Mouse (Mus musculus) cerebellum, adult 9-11 months (tissue): Measurements from ENCODE around the gene Adamtsl4.

Experiments
- DNase-seq: peaks from one replicate; pipeline ENCODE4 v3.0.0; 2022

Adamtsl4 gene

DNA sequence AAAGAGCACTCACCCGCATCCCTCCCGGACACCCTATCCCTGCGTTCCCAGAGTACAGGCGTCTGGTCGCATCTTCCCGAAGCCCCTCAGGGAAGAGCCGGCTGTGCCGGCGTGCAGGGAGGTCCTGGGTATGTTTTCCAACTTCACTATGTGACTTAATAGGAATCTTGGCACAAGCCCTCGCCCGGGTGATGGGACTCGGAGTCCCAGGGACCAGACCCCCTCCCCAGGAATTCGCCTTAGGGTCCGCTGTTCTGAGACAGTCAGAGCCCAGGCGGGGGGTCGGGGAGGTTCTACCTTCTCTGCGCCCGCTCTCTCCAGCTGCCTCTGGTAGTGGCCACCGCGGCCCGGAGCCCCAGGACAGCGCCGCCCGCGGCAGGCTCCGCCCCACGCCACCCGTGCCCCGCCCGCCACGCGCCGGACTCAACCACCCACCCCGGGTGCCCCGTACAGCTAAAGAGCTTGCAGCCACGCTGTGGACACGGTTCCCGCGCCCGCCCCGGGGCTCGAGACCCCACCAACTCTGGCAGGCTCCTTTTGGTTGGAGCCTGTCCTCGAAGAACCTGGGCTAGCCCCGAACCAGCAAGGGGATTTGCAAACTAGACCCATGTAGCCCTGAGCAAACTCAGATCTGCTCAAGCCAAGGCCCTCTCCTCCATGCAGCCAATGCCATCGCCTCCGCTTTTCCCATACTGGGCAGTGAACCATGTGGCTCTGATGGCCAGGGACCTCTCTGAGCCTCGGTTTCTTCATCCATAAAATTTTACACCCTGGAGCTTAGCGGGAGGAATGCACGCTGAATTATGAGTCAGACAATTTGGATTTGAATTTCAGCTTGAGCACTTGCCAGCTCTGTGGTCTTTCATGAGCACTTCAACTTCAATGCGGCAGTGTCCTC is at the start of gene Adamtsl4:
Gene Adamtsl4, minus strand, starts transcription at position 394 of the 898 bp plus-strand sequence.
- peak; percentile 64 for DNase-seq

DNA sequence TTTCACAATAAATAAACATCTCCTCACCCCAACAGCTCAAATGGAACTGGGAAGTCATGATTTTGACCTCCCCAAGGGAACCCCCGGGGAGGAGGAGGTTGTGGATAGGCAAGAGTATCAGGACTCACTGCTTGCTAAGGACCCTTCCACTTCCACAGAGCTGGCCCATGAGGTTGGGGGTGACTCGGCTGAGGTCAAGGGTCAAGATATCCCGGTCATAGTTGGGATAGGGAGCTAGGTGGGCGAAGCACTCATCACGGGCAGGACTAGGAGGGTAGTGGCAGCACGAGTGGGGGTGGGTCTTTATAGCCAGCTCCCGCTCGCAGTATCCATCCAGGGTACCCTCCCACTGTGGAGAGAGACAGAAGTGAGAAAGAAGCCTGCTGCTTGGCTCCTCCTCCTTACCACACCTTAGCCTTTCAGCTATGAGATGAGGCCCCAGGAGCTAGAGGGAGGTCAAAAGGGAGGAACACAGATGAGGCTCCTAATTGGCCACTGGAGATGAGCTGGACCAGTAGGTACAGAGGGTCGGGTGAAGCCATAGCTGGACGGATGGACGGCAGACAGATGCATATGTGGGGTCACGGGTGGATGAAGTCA is 47.5 kb upstream of the Adamtsl4 start:
- no peak for DNase-seq

DNA sequence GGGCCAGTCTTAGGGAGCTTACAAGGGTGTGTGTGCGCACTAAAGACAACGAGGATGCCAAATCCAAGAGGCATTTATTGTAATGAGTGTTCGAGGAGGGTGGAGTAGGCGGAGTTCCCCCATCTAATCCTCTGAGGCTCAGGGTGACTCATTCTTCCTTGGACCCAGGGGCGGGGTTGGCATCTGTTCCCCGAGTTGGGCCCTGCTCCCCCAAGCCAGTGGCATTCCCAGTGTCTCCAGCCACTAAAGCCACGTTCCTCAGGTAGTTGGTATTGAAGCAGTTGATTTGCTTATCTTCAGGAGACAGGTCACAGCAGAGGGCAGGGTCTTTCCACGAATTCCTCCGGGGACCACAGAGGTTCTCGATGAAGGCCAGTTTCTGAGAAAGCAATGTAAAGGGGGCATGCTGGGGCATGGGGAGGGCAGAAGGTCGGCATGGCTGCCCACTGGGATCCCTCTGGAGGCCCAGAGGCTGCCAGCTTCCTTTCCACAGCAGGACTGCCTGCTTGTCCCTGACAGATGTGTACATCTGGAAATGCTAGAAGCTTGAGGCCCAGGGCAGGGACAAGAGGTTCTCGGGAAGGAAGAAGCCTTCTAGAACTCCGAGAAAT is 46.5 kb upstream of the Adamtsl4 start:
- DNase-seq = no peak

DNA sequence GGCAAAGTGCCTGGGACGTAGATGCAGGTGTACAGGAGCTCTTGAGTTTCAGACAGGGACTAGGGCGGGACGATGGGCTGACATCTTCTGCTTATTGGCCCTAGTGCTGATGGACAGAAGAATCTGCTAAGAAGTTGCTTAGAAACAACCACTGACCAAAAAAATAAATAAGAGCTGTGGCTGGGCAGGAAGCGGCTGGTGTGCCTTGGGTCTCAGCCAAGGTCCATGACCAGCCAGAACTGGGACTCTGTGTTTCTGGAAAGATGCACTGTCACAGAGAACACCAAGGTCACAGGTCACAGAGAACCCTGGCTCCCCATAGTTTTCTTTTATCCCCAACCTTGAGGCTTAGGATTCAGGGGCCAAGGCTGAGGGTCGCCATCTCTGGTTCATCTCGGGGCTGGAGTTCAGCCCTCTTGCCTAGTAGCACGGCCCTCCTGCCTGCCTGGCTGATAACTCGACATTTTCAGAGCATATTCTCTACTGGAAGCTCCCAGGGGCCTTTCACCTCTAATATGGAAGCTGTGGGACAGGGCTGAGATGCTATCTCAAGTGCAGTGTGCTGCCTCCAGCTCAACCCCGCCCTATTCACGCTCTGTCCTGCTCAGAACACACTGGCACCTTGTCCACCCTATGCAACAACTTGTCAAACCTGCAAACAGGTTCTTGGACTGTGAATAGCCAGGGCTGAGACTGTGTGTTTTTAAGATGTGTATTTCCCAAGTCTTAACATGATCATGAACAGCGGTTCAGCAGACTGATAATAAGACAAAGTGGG is 45.2 kb upstream of the Adamtsl4 start:
- DNase-seq = no peak

DNA sequence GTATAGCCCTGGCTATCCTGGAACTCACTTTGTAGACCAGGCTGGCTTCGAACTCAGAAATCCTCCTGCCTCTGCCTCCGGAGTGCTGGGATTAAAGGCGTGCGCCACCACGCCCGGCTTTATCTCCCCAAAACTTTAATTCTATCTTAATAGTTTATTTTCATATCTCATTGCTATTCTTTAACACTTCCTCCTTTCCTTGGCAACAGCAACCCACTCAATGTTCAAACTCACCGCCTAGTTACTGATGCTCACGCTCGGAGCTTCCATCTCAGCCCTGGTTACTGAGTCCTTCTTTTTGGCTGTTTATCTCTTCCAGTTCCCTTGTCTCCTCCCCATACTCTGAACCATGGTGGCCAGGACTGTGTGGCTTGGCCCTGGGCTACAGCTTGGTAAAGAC is 44.6 kb upstream of the Adamtsl4 start:
- DNase-seq = no peak

DNA sequence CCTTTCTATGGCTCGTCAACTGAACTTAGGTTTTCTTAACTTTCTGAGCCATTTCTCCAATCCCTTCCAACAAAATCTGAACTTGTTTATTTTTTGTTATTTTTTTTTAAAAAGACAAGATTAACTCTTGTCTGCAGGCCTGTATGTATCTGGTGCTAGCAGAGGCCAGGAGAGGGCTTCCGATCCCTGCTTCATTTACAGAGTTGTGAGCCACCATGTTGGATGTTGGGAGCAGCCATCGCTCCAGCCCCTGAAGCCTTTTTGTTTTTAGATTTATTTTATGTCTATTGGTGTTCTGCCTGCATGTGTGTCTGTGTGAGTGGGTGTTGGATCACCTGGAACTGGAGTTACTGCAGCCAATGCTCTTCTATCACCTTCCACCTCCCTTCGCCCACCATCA is 44.1 kb upstream of the Adamtsl4 start:
- DNase-seq = no peak

DNA sequence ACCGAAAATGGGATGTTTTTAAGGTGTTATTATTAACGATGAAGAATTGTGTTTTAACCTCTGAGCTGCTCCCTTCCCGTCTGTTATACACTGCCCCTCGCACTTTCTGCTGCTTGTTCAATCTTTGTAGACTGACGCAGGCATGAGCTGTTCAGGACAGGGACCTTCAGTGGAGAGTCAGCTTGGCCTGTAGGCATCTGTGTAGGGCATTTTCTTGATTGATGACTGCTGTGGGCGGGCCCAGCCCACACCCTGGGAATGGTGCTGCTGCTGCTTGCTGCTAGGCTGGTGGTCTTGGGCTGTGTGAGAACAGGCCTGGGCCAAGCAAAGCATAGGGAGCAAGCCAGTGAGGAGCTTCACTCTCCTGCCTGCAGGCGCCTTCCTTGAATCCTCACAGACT is 42.7 kb upstream of the Adamtsl4 start:
- DNase-seq = no peak

DNA sequence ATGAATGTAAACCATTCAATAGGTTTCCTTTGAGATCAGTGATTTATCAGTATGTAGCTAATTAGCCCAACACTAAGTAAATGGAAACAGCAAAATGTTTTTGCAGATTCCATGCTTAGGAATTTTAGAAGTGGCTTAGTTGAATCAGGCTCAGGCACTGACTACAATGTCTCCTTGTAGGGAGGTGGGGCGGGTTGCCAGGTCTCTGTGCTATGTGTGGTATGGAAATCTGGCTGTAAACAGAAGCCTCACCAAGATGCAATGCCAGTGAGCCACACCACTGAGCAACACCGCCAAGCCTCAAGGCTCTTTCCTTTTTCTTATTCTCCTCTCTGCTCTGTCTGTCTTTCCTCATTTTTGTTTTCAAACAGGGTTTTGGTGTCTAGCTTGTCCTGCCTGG is 41.2 kb upstream of the Adamtsl4 start:
- DNase-seq = no peak

DNA sequence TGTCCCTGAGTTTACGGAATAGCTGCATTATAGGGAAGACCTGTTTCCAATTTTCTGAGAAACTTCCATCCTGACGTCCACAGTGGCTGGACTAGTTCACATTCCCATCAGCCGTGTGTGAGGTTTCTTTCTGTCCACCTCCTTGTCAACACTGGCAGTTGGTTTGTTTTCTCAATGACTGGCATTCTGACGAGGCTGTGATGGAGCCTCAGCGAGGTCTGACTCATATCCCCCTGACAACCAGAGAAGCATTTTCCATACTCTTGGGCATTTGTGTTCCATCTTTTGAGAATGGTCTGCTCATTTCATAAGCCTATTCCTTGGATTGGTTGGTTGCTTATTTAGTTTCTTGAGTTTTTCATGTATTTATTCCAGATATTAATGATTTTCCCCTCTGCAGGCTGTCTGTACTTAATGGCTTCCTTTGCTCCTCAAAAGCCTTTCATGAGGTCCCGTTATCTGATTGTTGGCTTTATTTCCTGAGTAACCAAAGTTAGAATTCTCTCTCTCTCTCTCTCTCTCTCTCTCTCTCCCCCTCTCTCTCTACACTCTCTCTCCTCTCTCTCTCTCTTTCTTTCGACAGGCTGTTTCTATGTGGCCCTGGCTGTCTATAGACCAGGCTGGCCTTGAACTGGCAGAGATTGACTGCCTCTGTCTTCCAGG is 39.1 kb upstream of the Adamtsl4 start:
- no peak for DNase-seq

DNA sequence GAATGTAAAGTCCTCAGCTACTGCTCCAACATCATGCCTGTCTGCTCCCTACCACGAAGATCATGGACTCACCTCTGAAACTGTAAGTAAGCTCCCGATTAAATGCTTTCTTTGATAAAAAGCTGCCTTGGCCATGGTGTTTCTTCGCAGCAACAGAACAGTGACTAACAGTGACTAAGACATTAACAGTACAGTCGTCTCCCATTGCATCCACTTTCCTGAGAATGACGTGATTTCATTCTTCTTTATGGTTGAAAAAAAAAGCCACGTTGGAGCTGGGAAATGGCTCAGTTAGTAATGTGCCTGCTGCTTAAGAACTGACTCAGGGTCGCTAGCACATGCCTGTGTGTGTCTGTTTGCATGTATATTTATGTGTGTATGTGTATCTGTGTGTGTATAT is 38.1 kb upstream of the Adamtsl4 start:
- DNase-seq = no peak

DNA sequence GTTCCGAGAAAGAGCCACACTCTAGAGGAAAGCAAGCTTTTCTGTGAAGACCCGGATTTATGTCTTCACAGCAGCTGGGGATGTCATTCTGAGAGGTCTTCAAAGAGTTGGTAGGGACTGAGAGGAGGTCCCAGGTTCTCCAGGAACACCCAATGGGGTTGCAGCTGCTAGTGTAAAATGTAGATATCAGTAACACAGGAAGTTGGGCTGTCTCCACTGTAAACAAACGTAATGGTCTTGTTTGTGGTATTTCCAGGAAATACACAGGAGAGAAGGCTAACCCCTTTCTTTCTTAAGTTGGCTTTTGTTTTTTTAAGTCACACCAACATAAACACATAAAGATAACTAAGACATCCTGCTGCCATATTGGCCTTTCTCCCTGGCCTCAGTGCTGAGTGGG is 34.7 kb upstream of the Adamtsl4 start:
- DNase-seq = no peak

DNA sequence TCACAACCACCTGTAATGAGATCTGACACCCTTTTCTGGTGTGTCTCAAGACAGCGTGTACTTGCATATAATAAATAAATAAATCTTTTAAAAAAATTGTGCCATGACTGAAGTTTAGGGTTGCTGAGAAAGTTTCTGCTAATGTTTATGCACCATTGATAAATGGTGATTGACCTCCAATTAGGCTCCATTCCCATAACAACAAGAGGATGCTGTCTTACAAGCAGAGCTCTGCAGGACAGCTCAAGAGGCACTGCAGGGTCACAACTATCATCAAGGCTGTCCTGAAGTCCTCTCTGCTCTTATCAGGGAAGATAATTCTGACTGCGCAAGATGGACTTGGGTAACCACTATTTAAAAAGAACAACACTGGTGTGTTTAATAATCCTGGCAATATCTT is 30.4 kb upstream of the Adamtsl4 start:
- DNase-seq = no peak

DNA sequence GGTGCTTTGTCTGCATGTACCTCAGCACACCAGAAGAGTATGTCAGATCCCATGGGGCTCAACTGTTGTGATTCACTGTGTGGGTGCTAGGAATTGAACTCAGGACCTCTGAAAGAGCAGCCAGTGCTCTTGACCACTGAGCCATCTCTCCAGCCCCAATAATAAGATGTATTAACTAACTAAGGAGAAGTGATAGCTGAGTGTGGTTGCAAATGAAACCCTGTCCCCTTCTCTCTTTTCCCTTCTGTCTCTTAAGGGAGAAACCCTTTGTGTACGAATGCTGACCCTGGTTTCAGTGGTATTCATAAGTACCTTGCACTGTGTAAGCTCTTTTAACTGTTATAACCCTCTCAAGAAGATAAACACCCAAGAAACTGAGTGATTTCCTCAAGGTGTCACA is 28.4 kb upstream of the Adamtsl4 start:
- DNase-seq = no peak

DNA sequence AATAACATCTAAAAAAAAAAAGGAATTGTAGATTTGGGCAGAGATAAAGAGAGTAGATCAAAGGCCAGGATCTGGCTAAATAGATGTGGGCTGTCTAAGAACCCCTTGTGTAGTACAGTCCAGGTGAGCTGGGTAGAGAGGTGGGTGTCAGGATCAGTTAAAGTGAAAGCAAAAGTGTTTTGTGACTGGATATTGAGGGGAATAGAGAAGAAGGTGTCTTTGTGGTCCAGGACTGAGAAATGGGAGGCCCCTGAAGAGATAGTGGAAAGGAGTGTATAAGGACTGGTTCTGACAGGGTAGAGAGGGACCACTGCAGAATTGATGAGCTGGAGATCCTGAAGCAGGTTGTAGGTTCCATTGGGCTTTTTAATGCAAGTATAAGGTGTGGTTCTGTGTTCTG is 22.2 kb upstream of the Adamtsl4 start:
- DNase-seq = no peak

DNA sequence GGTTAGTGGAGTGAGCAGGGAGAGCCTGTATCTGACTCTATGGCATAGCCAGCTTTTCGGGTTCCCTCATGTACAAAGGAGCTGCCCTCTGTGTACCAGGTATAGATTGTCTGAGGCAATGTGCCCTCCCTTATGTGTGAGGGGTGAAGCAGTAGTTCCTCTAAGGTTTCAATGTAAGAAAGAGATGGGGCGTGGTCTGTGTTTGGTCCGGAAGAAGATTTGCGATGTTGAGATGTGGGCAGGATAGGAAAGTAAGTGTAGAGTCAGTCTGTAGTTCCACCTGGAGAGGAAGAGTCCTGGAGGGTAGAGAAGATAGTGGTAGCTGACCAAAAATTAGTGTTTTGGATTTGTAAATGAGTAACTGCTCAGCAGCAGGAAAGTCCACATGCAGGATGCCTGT is 21.3 kb upstream of the Adamtsl4 start:
- no peak for DNase-seq

DNA sequence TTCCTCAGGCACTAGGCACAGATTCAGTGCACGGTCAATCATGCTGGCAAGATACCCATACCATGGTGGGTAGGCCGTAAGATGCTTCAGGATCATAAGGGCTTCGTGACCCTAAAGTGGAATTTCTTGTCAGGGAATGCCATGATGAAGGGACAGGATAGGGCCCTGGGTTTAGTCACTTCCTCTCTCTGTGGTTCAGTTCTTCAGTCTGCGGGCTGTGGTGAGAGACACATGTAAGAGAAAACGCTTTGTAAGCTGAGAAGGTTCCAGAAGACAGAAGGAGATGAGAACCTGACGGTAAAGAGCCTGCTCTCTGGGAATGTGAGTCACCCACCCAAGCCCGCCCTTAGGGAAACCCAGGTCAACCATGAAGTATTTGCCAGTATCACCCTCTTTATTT is 19.8 kb upstream of the Adamtsl4 start:
- no peak for DNase-seq

DNA sequence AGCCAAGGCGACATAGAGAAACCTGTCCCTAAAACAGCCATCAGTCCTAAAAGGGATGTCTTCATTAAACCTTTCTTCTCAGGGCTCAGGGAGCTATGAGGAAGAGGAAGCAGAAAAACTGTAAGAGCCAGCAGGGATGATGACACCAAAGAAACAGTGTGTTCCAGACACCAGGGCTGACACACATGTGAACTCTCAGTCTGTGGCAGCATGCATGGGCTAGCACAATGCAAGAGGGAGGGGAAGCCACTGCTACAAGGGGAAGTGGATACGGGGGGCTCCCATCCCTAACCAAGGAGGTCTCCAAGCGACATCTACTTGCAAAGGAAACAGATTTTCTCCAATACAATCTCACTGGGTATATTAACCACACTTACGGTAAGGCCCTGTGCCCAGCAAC is 18.6 kb upstream of the Adamtsl4 start:
- DNase-seq = no peak

DNA sequence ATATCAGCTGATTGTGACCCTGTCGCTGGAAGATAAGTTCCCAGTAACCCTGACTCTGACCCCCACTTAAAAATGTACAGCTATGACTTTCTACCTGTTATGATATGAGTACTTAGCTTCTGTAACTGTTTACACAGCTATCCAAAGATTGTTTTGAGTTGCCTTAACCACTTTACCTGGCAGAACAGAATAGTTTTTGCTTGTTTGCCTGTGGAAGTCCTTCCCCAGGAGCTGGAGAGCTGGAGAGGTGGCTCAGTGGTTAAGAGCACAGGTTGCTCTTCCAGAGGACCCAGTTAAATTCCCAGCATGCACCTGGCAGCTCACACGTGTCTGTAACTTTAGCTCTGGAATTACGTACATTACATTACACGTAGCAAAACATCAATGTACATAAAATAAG is 16.9 kb upstream of the Adamtsl4 start:
- DNase-seq = no peak

DNA sequence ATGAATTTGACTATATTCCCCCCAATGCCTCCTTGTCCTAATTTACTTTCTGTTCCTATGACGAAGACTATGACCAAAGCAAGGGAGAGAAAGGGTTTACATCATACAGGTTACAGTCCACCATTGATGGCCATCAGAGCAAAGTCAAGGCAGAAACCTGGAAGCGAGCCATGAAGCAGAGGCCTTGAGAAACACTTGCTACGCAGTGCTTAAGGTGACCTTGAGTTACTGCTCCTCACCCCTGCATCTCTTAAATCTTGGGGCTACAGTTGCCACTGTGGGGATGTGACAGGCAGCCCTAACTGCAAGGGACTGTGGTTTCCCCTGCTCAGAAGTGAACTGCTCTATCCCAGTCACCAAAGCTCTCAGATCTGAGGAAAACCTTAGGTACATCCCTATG is 15.6 kb upstream of the Adamtsl4 start:
- no peak for DNase-seq

DNA sequence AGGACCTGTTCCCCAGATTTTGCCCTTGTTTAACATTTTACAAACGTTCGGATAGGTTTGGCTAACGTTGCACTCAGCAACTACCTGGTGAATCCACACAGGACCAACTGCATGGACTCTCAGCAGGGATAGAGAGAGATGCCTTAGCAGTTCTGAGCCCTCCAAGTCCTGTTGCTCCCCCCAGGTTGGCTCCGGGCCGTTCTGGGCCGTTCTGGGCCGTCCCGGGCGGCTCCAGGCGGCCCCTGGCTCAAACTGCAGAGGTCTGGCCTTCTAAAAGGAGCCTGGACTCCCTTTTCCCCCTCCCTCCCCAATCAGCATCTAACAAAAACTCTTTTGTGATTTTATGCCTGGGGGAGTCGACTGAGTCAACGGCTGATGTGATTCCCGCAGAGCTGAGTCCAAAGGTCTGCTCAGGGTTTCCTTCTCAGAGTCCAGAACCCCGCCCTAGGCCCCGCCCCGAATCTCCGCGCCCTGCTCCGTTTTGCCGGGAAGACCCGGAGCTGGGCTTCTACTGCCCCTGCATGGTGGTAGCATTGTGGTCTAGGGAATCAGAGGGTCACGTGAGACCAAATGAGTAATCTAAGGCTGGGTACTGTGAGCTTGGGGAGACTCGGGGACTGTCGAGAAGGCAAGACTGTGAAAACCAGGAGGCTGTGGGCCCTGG is 14.3 kb upstream of the Adamtsl4 start:
- DNase-seq = peak; percentile 66

DNA sequence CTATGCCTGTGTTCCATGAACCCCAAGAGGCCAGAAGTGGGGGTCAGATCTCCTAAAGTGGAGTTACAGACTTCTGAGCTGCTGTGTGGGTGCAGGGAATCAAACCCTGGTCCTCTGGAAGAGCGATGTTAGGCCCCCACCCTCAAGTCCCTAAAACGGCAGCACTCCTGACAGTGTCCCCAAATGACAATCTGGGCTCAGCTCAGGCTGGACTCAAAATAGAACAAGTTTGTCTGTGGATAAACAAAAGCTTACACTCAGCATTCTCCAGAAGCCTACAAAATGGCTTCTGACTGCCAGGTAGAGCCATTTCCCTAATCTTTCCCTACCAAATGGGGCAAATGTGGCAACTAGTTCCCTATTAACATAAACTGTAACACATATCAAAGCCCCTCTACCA is 13.4 kb upstream of the Adamtsl4 start:
- DNase-seq = no peak

DNA sequence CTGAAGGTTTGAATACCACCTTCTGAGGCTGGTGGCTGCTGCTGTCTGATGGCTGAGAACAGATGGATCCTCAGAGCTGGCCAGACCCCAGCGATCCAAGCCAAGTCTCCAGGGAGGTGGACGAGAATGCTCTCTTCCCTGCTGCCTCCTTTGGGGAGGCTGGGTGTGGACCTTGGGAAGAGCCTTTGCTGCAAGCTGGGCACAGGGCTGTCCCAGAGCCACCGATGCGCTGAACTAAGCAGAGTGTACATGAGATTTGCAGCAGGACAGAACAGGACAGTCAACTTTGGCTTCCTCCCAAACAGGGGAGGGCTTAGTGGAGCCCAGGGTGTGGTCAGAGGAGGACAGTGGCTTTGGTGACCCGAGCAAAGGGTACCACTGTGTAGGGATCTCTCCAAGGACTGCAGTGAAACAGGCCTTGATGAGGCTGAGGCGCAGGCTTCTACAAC is 12.5 kb upstream of the Adamtsl4 start:
- peak; percentile 82 for DNase-seq
